Mouse (Mus musculus): ENCODE results near the gene Efhc1.

DNA sequence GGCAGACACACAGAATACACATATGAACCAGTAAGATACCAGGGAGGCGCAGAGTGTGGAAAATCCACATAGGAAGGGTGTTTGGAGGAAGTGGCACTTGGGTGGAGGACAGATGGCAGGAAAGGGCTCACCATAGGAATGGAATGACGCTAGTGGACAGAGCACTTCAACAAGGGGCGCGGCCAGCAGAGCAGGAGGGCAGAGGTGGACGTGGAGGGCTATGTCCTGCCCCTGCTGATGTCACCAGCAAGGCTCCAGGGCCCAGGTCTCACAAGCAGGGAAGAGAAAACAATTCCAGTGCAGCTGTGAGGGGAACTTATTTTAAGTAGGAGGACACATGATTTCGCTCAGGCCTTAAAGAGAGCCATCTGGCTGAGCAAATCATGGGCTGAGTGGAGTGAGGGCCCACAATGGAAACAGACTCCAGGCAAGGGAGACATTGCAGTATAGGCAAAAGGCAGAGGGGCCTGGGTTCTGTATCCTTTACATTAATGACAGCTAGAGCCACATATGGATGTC, 58.9 kb downstream of the Efhc1 start:
- TF ChIP-seq POLR2A (IDR thresholded peaks at IDR 0.05; ENCODE audit: insufficient read length, low read depth) (no peak), E2F4 (IDR thresholded peaks at IDR 0.05; ENCODE audit: insufficient read depth) (no peak), USF1 (IDR thresholded peaks at IDR 0.05; ENCODE audit: low read depth) (no peak), MAX (IDR thresholded peaks at IDR 0.05; ENCODE audit: low read depth) (no peak), CEBPB (IDR thresholded peaks at IDR 0.05; ENCODE audit: insufficient read depth, poor library complexity, severe bottlenecking) (no peak), REST (IDR thresholded peaks at IDR 0.05; ENCODE audit: insufficient read depth, insufficient read length) (no peak)

Data from myocyte (in vitro differentiated cells).